Mouse (Mus musculus) kidney, postnatal 0 days (tissue): Measurements from ENCODE around the gene Il17re. TPM values are rescaled to one million over a fixed set of nuclear protein-coding genes. Genes with fewer than 3 reads are reported as not detected.

Experiments
- ATAC-seq: fragments of 200-750 bp; cut with Nextera tagmentation; replicated peaks from 2 replicates; pipeline ENCODE4 v1.8.0; 2017; ENCODE audit warnings: low read depth, moderate number of reproducible peaks, moderate TSS enrichment, moderate library complexity; ENCODE audit not compliant: low FRiP score
- DNase-seq: peaks from one replicate; pipeline ENCODE4 v3.0.0-alpha.2; 2016; ENCODE audit warnings: low spot score
- H3K27ac ChIP-seq: fragments of 300-500 bp; sonication (generic); 2 replicates; pipeline ENCODE4 v1.5.1; 2014; ENCODE audit warnings: mild to moderate bottlenecking
- H3K27me3 ChIP-seq: fragments of 300-500 bp; sonication (generic); 2 replicates; pipeline ENCODE4 v1.6.1; 2014; ENCODE audit warnings: low read length, mixed read lengths; ENCODE audit not compliant: insufficient read depth
- H3K36me3 ChIP-seq: fragments of 300-500 bp; sonication (generic); 2 replicates; pipeline ENCODE4 v1.6.1; 2014; ENCODE audit warnings: low read length, mixed read lengths; ENCODE audit not compliant: insufficient read depth
- H3K4me1 ChIP-seq: fragments of 300-500 bp; sonication (generic); replicated peaks from 2 replicates; pipeline ENCODE4 v1.6.1; 2014; ENCODE audit warnings: antibody characterized with exemption, low read length, mixed read lengths; ENCODE audit not compliant: insufficient read depth
- H3K4me2 ChIP-seq: fragments of 300-500 bp; sonication (generic); 2 replicates; pipeline ENCODE4 v1.6.1; 2014; ENCODE audit warnings: mild to moderate bottlenecking, low read length, moderate library complexity, mixed read lengths
- H3K4me3 ChIP-seq: fragments of 300-500 bp; sonication (generic); replicated peaks from 2 replicates; pipeline ENCODE4 v1.5.1; 2014; ENCODE audit warnings: low read depth, low read length
- H3K9ac ChIP-seq: fragments of 300-500 bp; sonication (generic); 2 replicates; pipeline ENCODE4 v1.6.1; 2014; ENCODE audit warnings: low read depth, low read length
- H3K9me3 ChIP-seq: fragments of 300-500 bp; sonication (generic); replicated peaks from 2 replicates; pipeline ENCODE4 v1.6.1; 2016; ENCODE audit warnings: low read length, inconsistent platforms, mixed read lengths
- CTCF ChIP-seq: IDR thresholded peaks from 2 replicates; pipeline ENCODE4 v1.5.1; 2016; ENCODE audit warnings: antibody characterized with exemption, low read depth, mild to moderate bottlenecking, moderate library complexity
- WGBS: fragments of 180-500 bp; shearing (Covaris S2); extraction: QIAGEN DNeasy Blood & Tissue Kit; methylation state at CpG from one replicate; pipeline ENCODE4 v1.1.7; 2014; 5-methylcytosine and 5-hydroxymethylcytosine counted together
- polyA plus RNA-seq: library from polyadenylated mRNA; unstranded; fragments of >200 nt; fragmentation: Nextera tagmentation; extraction: Ambion mirVana; gene quantifications from 2 replicates; pipeline ENCODE4 v1.2.1, GENCODE M21; 2015

Il17re gene
- polyA plus RNA-seq, 1 experiment from 2014 or later: 11.1 TPM

DNA sequence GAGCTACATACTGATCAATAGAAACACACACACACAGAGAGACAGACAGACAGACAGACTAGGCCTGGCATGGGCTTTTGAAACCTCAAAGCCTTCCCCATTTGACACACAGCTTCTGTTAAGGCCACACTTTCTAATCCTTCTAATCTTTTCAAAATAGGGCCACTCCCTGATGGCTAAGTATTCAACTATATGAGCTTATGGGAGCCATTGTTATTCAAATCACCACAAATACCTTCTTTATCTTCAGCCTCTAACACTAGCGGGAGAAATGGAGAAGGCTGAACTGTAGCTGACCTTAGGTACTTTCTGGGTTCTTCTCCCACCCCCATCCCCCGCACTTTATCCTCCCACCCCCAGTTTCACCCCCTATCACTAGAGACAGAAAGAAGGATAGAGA is 44.5 kb downstream of the Il17re start:
- ATAC-seq: no peak
- TF ChIP-seq CTCF: no peak
- no peak overlapping the region for H3K9ac ChIP-seq
- no peaks in the 10 kb centered on the region for H3K36me3 ChIP-seq
- no peaks in the 10 kb centered on the region for H3K4me1 ChIP-seq
- DNase-seq: no peak
- 87% methylated on average over 2 of the region's 2 CpGs for WGBS
- no peak overlapping the region for H3K4me2 ChIP-seq
- H3K27me3 ChIP-seq: 0 out of 2 replicates have a peak, but pooled peaks cover 3% of the 10 kb centered on the region
- H3K27ac ChIP-seq: no peak overlapping the region
- H3K4me3 ChIP-seq: no peak overlapping the region
- H3K9me3 ChIP-seq: no peaks in the 10 kb centered on the region

- Histone ChIP-seq H3K4me2 (no peak overlapping the region), H3K4me3 (no peak overlapping the region), H3K9ac (no peak overlapping the region), H3K27me3 (0 out of 2 replicates have a peak, but pooled peaks cover 3% of the 10 kb centered on the region), H3K9me3 (no peaks in the 10 kb centered on the region), H3K36me3 (no peaks in the 10 kb centered on the region), H3K27ac (no peak overlapping the region), H3K4me1 (no peaks in the 10 kb centered on the region)
- WGBS: 82% methylated on average over 1 of the region's 1 CpGs
- no peak for TF ChIP-seq CTCF
- ATAC-seq (no peak), DNase-seq (no peak)
Observed at GRCm38 (mm10) chr6:113505689-113506088, 47.4 kb downstream of the Il17re start.

DNA sequence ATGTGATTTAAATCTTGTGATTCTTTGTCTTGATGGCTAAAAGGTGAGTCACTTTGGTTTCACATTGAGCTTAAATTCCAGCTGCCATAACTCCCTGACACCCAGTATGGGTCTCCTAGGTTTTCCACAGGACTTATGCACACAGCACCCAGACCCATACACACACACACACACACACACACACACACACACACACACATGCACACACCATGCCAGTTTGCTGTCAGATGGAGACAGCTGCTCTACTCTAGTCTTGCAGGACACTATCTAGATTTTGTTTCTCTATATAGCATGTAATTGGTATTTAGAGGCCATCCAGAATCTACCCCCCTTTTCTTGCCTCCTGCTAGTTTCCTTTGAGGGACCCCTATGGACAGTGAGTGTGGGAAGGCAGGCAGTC is 48.8 kb downstream of the Il17re start:
- TF ChIP-seq CTCF: no peak
- ATAC-seq (no peak), DNase-seq (no peak)
- Histone ChIP-seq H3K27me3 (no peaks in the 10 kb centered on the region), H3K4me3 (no peak overlapping the region), H3K9me3 (no peaks in the 10 kb centered on the region), H3K36me3 (0 out of 2 replicates have a peak, but pooled peaks cover 5% of the 10 kb centered on the region), H3K9ac (no peak overlapping the region), H3K4me2 (no peak overlapping the region), H3K4me1 (no peaks in the 10 kb centered on the region), H3K27ac (no peak overlapping the region)

DNA sequence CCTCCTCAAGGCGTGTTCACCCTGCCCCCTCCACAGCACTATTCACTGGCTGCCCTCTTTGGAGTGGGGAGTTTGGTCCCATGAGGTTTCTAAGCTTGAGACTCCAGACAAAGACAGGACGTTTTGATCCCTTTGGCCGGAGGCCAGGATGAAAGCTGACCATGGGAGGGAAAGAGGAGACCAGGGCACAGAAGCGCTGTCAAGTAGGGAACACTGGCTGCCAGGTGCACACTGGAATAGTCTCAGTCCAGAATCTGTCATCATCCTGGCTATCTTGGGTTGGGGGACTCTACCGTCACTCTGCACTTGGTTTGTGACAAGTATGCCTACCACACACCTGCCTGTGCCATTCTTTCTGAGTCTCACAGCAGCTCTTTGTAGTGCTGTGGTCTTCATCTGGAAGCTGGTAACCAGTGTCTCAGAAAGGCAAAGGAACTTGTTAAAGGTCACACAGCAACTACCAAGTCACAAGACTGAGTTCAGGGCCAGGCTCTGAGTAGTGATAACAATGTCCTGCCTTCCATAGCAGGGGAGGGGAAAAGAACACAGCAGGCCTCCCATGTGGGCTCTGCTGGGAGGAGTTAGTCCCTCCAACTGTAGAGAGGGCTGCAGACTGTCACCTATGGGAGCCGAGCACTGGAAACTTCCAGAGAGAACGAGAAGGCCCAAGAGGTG is 50.1 kb downstream of the Il17re start:
- TF ChIP-seq CTCF: no peak
- H3K9ac ChIP-seq: no peak overlapping the region
- whole genome bisulfite sequencing: 56% methylated on average over 7 of the region's 7 CpGs

DNA sequence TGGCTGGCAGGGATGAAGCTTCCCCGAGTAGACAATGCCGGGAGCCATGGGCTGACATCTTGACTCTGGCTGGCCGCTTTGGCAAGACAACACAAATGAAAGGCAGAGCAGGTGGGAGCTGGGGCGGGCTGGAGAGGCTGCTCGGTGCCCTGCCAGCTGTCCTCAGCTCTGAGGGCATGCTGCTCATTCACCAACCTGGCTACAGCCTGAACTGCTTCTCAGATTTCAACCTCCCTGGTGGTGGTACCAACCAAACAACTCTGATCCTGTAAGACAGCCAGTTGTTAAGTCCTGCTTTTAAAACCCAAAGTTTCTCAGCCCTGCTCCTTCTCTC is 50.6 kb downstream of the Il17re start:
- WGBS: 50% methylated on average over 5 of the region's 5 CpGs
- no peak overlapping the region for H3K27ac ChIP-seq
- H3K4me1 ChIP-seq: no peaks in the 10 kb centered on the region
- peaks cover 15% of the 10 kb centered on the region; the same call in 1 of the 2 replicates for H3K36me3 ChIP-seq
- H3K9me3 ChIP-seq: no peaks in the 10 kb centered on the region
- TF ChIP-seq CTCF: no peak
- no peak overlapping the region for H3K4me2 ChIP-seq
- DNase-seq (no peak), ATAC-seq (no peak)
- H3K9ac ChIP-seq: no peak overlapping the region
- no peaks in the 10 kb centered on the region for H3K27me3 ChIP-seq
- H3K4me3 ChIP-seq: no peak overlapping the region

More for the DNA sequence above, 50.1 kb downstream of the Il17re start:
- no peaks in the 10 kb centered on the region for H3K9me3 ChIP-seq
- peaks cover 10% of the 10 kb centered on the region; the same call in 1 of the 2 replicates for H3K36me3 ChIP-seq
- H3K4me1 ChIP-seq: no peaks in the 10 kb centered on the region
- no peak overlapping the region for H3K4me3 ChIP-seq
- ATAC-seq (no peak), DNase-seq (no peak)
- H3K27me3 ChIP-seq: no peaks in the 10 kb centered on the region
- H3K4me2 ChIP-seq: no peak overlapping the region
- H3K27ac ChIP-seq: no peak overlapping the region

GRCm38 (mm10) chr6:113513944-113514343 is 55.7 kb downstream of the Il17re start:
- Histone ChIP-seq H3K9ac (no peak overlapping the region), H3K4me2 (no peak overlapping the region), H3K27ac (no peak overlapping the region), H3K27me3 (no peaks in the 10 kb centered on the region), H3K9me3 (no peaks in the 10 kb centered on the region), H3K4me3 (no peak overlapping the region), H3K4me1 (no peaks in the 10 kb centered on the region), H3K36me3 (peaks cover 62% of the 10 kb centered on the region)
- ATAC-seq: no peak
- DNase-seq: no peak
- WGBS: 88% methylated on average over 6 of the region's 6 CpGs
- TF ChIP-seq CTCF: no peak

GRCm38 (mm10) chr6:113514600-113514999 is 56.3 kb downstream of the Il17re start:
- no peak for TF ChIP-seq CTCF
- Histone ChIP-seq H3K36me3 (peaks cover 68% of the 10 kb centered on the region), H3K9me3 (no peaks in the 10 kb centered on the region), H3K27me3 (no peaks in the 10 kb centered on the region), H3K4me3 (no peak overlapping the region), H3K4me1 (no peaks in the 10 kb centered on the region), H3K27ac (no peak overlapping the region), H3K9ac (no peak overlapping the region), H3K4me2 (no peak overlapping the region)
- ATAC-seq (no peak), DNase-seq (no peak)
- WGBS: 100% methylated on average over 3 of the region's 3 CpGs
